Mouse (Mus musculus) MEL (cell line): ENCODE data around the gene Ybx3. TPM values are rescaled to one million over a fixed set of nuclear protein-coding genes. Genes with fewer than 3 reads are reported as not detected.

Experiments used
- DNase-seq: peaks from one replicate; pipeline ENCODE4 v3.0.0; 2011; ENCODE audit warnings: low read depth, low spot score
- H3K27ac ChIP-seq: 2 replicates; pipeline ENCODE4 v1.5.1; 2012; ENCODE audit warnings: low read depth, mild to moderate bottlenecking, control low read depth, low read length, moderate library complexity; ENCODE audit not compliant: control insufficient read depth
- H3K27me3 ChIP-seq, 2 experiments: fragments of 150-350 bp in 1 of 2; sonication (generic) in 1 of 2; 2 replicates each; pipeline ENCODE4 v1.6.1; 2012; ENCODE audit warnings: low read length in 2 of 2, mild to moderate bottlenecking in 2 of 2, improper control_type of control experiment in 1 of 2, moderate library complexity in 1 of 2; ENCODE audit not compliant: insufficient read depth in 2 of 2, control insufficient read depth in 1 of 2
- H3K36me3 ChIP-seq, 2 experiments: 2 replicates each; pipeline ENCODE4 v1.6.1; 2012 to 2014; ENCODE audit warnings: low read length in 2 of 2, improper control_type of control experiment in 1 of 2, inconsistent platforms in 1 of 2, mild to moderate bottlenecking in 1 of 2; ENCODE audit not compliant: insufficient read depth in 2 of 2, control insufficient read depth in 1 of 2
- H3K4me1 ChIP-seq, 2 experiments: fragments of 150-350 bp in 1 of 2; sonication (generic) in 1 of 2; 2 replicates each; pipeline ENCODE4 v1.6.1; 2012; ENCODE audit warnings: low read length in 2 of 2, improper control_type of control experiment in 1 of 2, mild to moderate bottlenecking in 1 of 2; ENCODE audit not compliant: insufficient read depth in 2 of 2, control insufficient read depth in 1 of 2
- H3K4me3 ChIP-seq, 2 experiments: fragments of 150-350 bp in 1 of 2; sonication (generic) in 1 of 2; 2 replicates each; pipeline ENCODE4 v1.5.1; 2012; ENCODE audit warnings: low read depth in 2 of 2, low read length in 2 of 2, mild to moderate bottlenecking in 2 of 2, moderate library complexity in 2 of 2, control low read depth in 1 of 2, improper control_type of control experiment in 1 of 2; ENCODE audit not compliant: control insufficient read depth in 1 of 2, insufficient read depth in 1 of 2
- H3K79me2 ChIP-seq: 2 replicates; pipeline ENCODE4 v1.6.1; 2012; ENCODE audit warnings: mild to moderate bottlenecking, low read length, moderate library complexity; ENCODE audit not compliant: control insufficient read depth, poor library complexity, insufficient read depth
- H3K9ac ChIP-seq: 2 replicates; pipeline ENCODE4 v1.6.1; 2012; ENCODE audit warnings: low read depth, mild to moderate bottlenecking, control low read depth, low read length, moderate library complexity; ENCODE audit not compliant: control insufficient read depth, poor library complexity, severe bottlenecking
- H3K9me3 ChIP-seq: fragments of 150-350 bp; sonication (generic); replicated peaks from 2 replicates; pipeline ENCODE4 v1.6.1; 2012; ENCODE audit warnings: mild to moderate bottlenecking, low read length, improper control_type of control experiment, moderate library complexity; ENCODE audit not compliant: insufficient read depth
- BHLHE40 ChIP-seq: IDR thresholded peaks from 2 replicates; pipeline ENCODE4 v1.6.1; 2012; ENCODE audit warnings: low read depth, mild to moderate bottlenecking, inconsistent platforms, low read length, improper control_type of control experiment, borderline replicate concordance
- CHD1 ChIP-seq: IDR thresholded peaks from 2 replicates; pipeline ENCODE4 v1.6.1; 2012; ENCODE audit warnings: low read depth, mild to moderate bottlenecking, inconsistent platforms, low read length, improper control_type of control experiment
- CHD2 ChIP-seq: IDR thresholded peaks from 2 replicates; pipeline ENCODE4 v1.6.1; 2011; ENCODE audit warnings: low read length, improper control_type of control experiment
- CTCF ChIP-seq, 3 experiments: IDR thresholded peaks in 2 of 3; conservative IDR thresholded peaks in 1 of 3; 2 replicates each; pipeline ENCODE4 v1.5.1; 2011 to 2012; ENCODE audit warnings: low read length in 3 of 3, low read depth in 2 of 3, mild to moderate bottlenecking in 2 of 3, improper control_type of control experiment in 1 of 3, inconsistent platforms in 1 of 3, mixed read lengths in 1 of 3, moderate library complexity in 1 of 3; ENCODE audit not compliant: control insufficient read depth in 1 of 3, insufficient read depth in 1 of 3, poor library complexity in 1 of 3, severe bottlenecking in 1 of 3
- E2F4 ChIP-seq: IDR thresholded peaks from 2 replicates; pipeline ENCODE4 v1.6.1; 2011; ENCODE audit warnings: low read depth, low read length, improper control_type of control experiment, borderline replicate concordance
- EP300 ChIP-seq, 2 experiments: IDR thresholded peaks; 2 replicates each; pipeline ENCODE4 v1.6.1; 2011; ENCODE audit warnings: improper control_type of control experiment in 2 of 2, low read length in 2 of 2, low read depth in 1 of 2, mild to moderate bottlenecking in 1 of 2
- ETS1 ChIP-seq: IDR thresholded peaks from 2 replicates; pipeline ENCODE4 v1.6.1; 2012; ENCODE audit warnings: low read depth, mild to moderate bottlenecking, inconsistent platforms, low read length, improper control_type of control experiment, moderate library complexity
- GABPA ChIP-seq: IDR thresholded peaks from 2 replicates; pipeline ENCODE4 v1.6.1; 2012; ENCODE audit warnings: low read depth, mild to moderate bottlenecking, inconsistent platforms, low read length, improper control_type of control experiment, moderate library complexity
- GATA1 ChIP-seq: IDR thresholded peaks from 2 replicates; pipeline ENCODE4 v1.6.1; 2011; ENCODE audit warnings: low read depth, low read length, improper control_type of control experiment
- HCFC1 ChIP-seq: IDR thresholded peaks from 2 replicates; pipeline ENCODE4 v1.6.1; 2012; ENCODE audit warnings: low read depth, mild to moderate bottlenecking, inconsistent platforms, low read length, improper control_type of control experiment, moderate library complexity
- KAT2A ChIP-seq: conservative IDR thresholded peaks from 2 replicates; pipeline ENCODE4 v1.6.1; 2012; ENCODE audit warnings: low read depth, low read length, improper control_type of control experiment, inconsistent platforms
- MAFK ChIP-seq: IDR thresholded peaks from 2 replicates; pipeline ENCODE4 v1.6.1; 2011; ENCODE audit warnings: low read depth, mild to moderate bottlenecking, low read length, improper control_type of control experiment, borderline replicate concordance
- MAX ChIP-seq: IDR thresholded peaks from 2 replicates; pipeline ENCODE4 v1.6.1; 2011; ENCODE audit warnings: low read length, improper control_type of control experiment
- MEF2A ChIP-seq: IDR thresholded peaks from 2 replicates; pipeline ENCODE4 v1.6.1; 2014; ENCODE audit warnings: low read depth, mild to moderate bottlenecking, inconsistent platforms, low read length, improper control_type of control experiment; ENCODE audit not compliant: poor library complexity, insufficient replicate concordance, severe bottlenecking; ENCODE audit errors: extremely low read depth
- MXI1 ChIP-seq: IDR thresholded peaks from 2 replicates; pipeline ENCODE4 v1.6.1; 2011; ENCODE audit warnings: mild to moderate bottlenecking, low read depth, low read length, improper control_type of control experiment
- MYB ChIP-seq: IDR thresholded peaks from 2 replicates; pipeline ENCODE4 v1.6.1; 2011; ENCODE audit warnings: mild to moderate bottlenecking, low read depth, low read length, improper control_type of control experiment
- MYC ChIP-seq: IDR thresholded peaks from 2 replicates; pipeline ENCODE4 v1.6.1; 2011; ENCODE audit warnings: low read depth, mild to moderate bottlenecking, low read length, improper control_type of control experiment, moderate library complexity
- NRF1 ChIP-seq: IDR thresholded peaks from 2 replicates; pipeline ENCODE4 v1.6.1; 2014; ENCODE audit warnings: low read depth, mild to moderate bottlenecking, inconsistent platforms, low read length, improper control_type of control experiment, moderate library complexity; ENCODE audit not compliant: poor library complexity, insufficient read depth, severe bottlenecking
- POLR2AphosphoS2 ChIP-seq: IDR thresholded peaks from 2 replicates; pipeline ENCODE4 v1.6.1; 2011; ENCODE audit warnings: low read length, improper control_type of control experiment
- POLR2AphosphoS5 ChIP-seq: IDR thresholded peaks from 2 replicates; pipeline ENCODE4 v1.6.1; 2012; ENCODE audit warnings: low read depth, borderline replicate concordance, mild to moderate bottlenecking, inconsistent platforms, low read length, moderate library complexity, mixed read lengths
- RAD21 ChIP-seq: IDR thresholded peaks from 2 replicates; pipeline ENCODE4 v1.6.1; 2011; ENCODE audit warnings: mild to moderate bottlenecking, low read depth, low read length, improper control_type of control experiment
- RCOR1 ChIP-seq: IDR thresholded peaks from 2 replicates; pipeline ENCODE4 v1.6.1; 2012; ENCODE audit warnings: low read depth, mild to moderate bottlenecking, inconsistent platforms, low read length, improper control_type of control experiment
- SMC3 ChIP-seq: IDR thresholded peaks from 2 replicates; pipeline ENCODE4 v1.6.1; 2011; ENCODE audit warnings: low read depth, low read length, improper control_type of control experiment
- TAL1 ChIP-seq: IDR thresholded peaks from 2 replicates; pipeline ENCODE4 v1.6.1; 2012; ENCODE audit warnings: mild to moderate bottlenecking, inconsistent platforms, low read length, moderate library complexity, mixed read lengths
- TBP ChIP-seq: IDR thresholded peaks from 2 replicates; pipeline ENCODE4 v1.8.0; 2011; ENCODE audit warnings: low read depth, low read length, improper control_type of control experiment
- TCF12 ChIP-seq: IDR thresholded peaks from 2 replicates; pipeline ENCODE4 v1.6.1; 2014; ENCODE audit warnings: low read depth, mild to moderate bottlenecking, inconsistent platforms, low read length, improper control_type of control experiment, moderate library complexity
- UBTF ChIP-seq: IDR thresholded peaks from 2 replicates; pipeline ENCODE4 v1.6.1; 2012; ENCODE audit warnings: low read depth, mild to moderate bottlenecking, inconsistent platforms, low read length, improper control_type of control experiment, moderate library complexity, borderline replicate concordance; ENCODE audit not compliant: insufficient read depth
- USF1 ChIP-seq: IDR thresholded peaks from 2 replicates; pipeline ENCODE4 v1.6.1; 2014; ENCODE audit warnings: low read depth, mild to moderate bottlenecking, inconsistent platforms, low read length, improper control_type of control experiment, moderate library complexity
- ZC3H11A ChIP-seq: IDR thresholded peaks from 2 replicates; pipeline ENCODE4 v1.6.1; 2012; ENCODE audit warnings: low read depth, mild to moderate bottlenecking, inconsistent platforms, low read length, improper control_type of control experiment
- ZMIZ1 ChIP-seq: IDR thresholded peaks from 2 replicates; pipeline ENCODE4 v1.6.1; 2012; ENCODE audit warnings: low read depth, mild to moderate bottlenecking, inconsistent platforms, low read length, improper control_type of control experiment, moderate library complexity
- ZNF384 ChIP-seq: IDR thresholded peaks from 2 replicates; pipeline ENCODE4 v1.6.1; 2012; ENCODE audit warnings: low read depth, mild to moderate bottlenecking, inconsistent platforms, low read length, improper control_type of control experiment
- polyA plus RNA-seq, 2 experiments: library from polyadenylated mRNA; stranded (reverse) in 1 of 2; unstranded in 1 of 2; fragments of >175 nt in 1 of 2; fragments of >200 nt in 1 of 2; gene quantifications; 2 replicates each; pipeline versions ENCODE4 v1.2.1 to v1.2.4; 2012; ENCODE audit warnings: low replicate concordance in 2 of 2, low read depth in 1 of 2; ENCODE audit not compliant: insufficient read length in 2 of 2, insufficient read depth in 1 of 2, missing spikeins in 1 of 2
- total RNA-seq: library from RNA; depleted of rRNA; stranded (reverse); fragments of 300-350 nt; gene quantifications from 2 replicates; pipeline ENCODE4 v1.2.3, GENCODE M21; 2012

Ybx3 gene
- total and polyA plus RNA-seq, 3 experiments = 105 to 1,042 (median 575) TPM

DNA sequence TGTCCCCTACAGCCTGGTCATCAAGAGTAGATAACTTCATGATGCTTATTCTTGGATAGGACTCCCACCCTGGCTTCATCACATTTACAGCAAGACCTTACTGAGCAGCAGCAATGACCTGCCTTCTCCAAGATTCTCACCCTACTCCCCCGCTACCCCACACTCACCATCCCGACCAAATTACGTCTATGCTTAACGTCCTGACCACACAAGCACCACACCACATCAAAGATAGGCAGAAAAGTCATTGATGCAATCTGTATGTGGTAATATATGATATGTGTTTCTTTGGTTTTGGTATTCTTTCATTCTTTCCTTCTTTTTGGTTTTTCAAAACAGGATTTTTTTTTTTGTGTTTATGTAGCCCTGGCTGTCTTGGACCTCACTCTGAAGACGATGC lies 15.1 kb downstream of the Ybx3 start:
- H3K27ac ChIP-seq = no peak overlapping the region
- peaks cover 27% of the 10 kb centered on the region for H3K79me2 ChIP-seq
- H3K4me3 ChIP-seq = no peak overlapping the region
- no peak overlapping the region for H3K9ac ChIP-seq
- DNase-seq = no peak
- H3K9me3 ChIP-seq = no peaks in the 10 kb centered on the region
- no peak for TF ChIP-seq TCF12
- TF ChIP-seq ETS1 = no peak
- no peak for TF ChIP-seq GATA1
- no peak for TF ChIP-seq POLR2AphosphoS2
- no peak for TF ChIP-seq KAT2A
- no peak for TF ChIP-seq GABPA
- TF ChIP-seq TBP = no peak
- TF ChIP-seq USF1 = no peak
- TF ChIP-seq ZC3H11A = no peak
- no peak for TF ChIP-seq RCOR1
- no peak for TF ChIP-seq TAL1
- TF ChIP-seq EP300 (IDR thresholded peaks at IDR 0.05; ENCODE audit: low read depth in 1 of 2, low read length in 2 of 2) = no peak
- TF ChIP-seq ZNF384 = no peak
- TF ChIP-seq UBTF = no peak
- no peak for TF ChIP-seq E2F4
- no peak for TF ChIP-seq MEF2A
- no peak for TF ChIP-seq CTCF (IDR thresholded peaks at IDR 0.05 in 2 of 3, conservative IDR thresholded peaks at IDR 0.05 in 1 of 3; ENCODE audit: control insufficient read depth in 1 of 3, insufficient read depth in 1 of 3, low read depth in 2 of 3, low read length in 3 of 3, poor library complexity in 1 of 3, severe bottlenecking in 1 of 3)
- peaks cover 41 to 56% of the 10 kb centered on the region in 2 experiments for H3K36me3 ChIP-seq
- H3K27me3 ChIP-seq = no peaks in the 10 kb centered on the region
- peaks cover 24 to 29% of the 10 kb centered on the region in 2 experiments for H3K4me1 ChIP-seq

DNA sequence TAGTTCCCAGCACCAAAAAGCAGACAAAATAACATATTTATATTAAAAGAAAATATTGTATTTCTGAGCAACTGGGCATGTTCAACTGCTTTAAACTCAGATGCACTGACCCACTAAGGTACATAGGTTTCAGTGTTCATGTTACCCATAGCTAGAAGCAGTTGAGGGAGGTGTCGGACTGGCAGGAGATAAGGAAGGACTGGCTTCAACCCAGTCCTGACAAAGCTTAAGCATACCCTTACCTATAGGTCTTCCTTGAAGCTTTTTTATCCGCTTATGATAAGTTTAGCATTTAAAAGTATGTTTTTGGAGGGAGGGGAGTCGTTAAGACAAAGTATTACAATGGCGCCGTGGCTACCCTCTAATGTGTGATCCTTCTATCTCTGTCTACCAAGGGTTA lies 17.5 kb downstream of the Ybx3 start:
- peak; percentile 83 for DNase-seq
- H3K4me1 ChIP-seq = peaks cover 21 to 35% of the 10 kb centered on the region in 2 experiments
- H3K36me3 ChIP-seq = peaks cover 40 to 60% of the 10 kb centered on the region in 2 experiments
- TF ChIP-seq POLR2AphosphoS2 = no peak
- TF ChIP-seq ZNF384 = no peak
- no peak for TF ChIP-seq KAT2A
- peak; percentile 89 for TF ChIP-seq GATA1
- no peak for TF ChIP-seq MYC
- TF ChIP-seq CHD1 = no peak
- TF ChIP-seq UBTF = no peak
- TF ChIP-seq RCOR1 = no peak; the same call in 1 of the 2 replicates
- no peak for TF ChIP-seq MXI1
- TF ChIP-seq SMC3 = no peak
- TF ChIP-seq MAFK = no peak
- TF ChIP-seq MAX = no peak
- no peak for TF ChIP-seq HCFC1
- TF ChIP-seq MEF2A = no peak
- no peak for TF ChIP-seq BHLHE40
- peak; percentile 80 for TF ChIP-seq MYB
- no peak for TF ChIP-seq NRF1
- no peak for TF ChIP-seq ZMIZ1
- no peak for TF ChIP-seq RAD21
- no peak for TF ChIP-seq POLR2AphosphoS5
- no peak for TF ChIP-seq CHD2
- 0 out of 2 replicates have a peak, but pooled peaks have one; percentile 4 for TF ChIP-seq TBP

More for the DNA sequence above, 17.5 kb downstream of the Ybx3 start:
- H3K27me3 ChIP-seq = no peaks in the 10 kb centered on the region
- no peak overlapping the region for H3K4me3 ChIP-seq
- no peak overlapping the region for H3K9ac ChIP-seq
- H3K27ac ChIP-seq = peak overlapping the region; percentile 69
- H3K79me2 ChIP-seq = peaks cover 16% of the 10 kb centered on the region
- no peaks in the 10 kb centered on the region for H3K9me3 ChIP-seq
